Mouse (Mus musculus): ENCODE results near the gene Ccdc8. TPM values are rescaled to one million over a fixed set of nuclear protein-coding genes. Genes with fewer than 3 reads are reported as not detected.
A peak's percentile ranks its signal among the peaks of the same experiment; 100 is the strongest.

The Ccdc8 gene
- polyA plus RNA-seq, 1 experiment from 2014 or later = 4.5 TPM

DNA sequence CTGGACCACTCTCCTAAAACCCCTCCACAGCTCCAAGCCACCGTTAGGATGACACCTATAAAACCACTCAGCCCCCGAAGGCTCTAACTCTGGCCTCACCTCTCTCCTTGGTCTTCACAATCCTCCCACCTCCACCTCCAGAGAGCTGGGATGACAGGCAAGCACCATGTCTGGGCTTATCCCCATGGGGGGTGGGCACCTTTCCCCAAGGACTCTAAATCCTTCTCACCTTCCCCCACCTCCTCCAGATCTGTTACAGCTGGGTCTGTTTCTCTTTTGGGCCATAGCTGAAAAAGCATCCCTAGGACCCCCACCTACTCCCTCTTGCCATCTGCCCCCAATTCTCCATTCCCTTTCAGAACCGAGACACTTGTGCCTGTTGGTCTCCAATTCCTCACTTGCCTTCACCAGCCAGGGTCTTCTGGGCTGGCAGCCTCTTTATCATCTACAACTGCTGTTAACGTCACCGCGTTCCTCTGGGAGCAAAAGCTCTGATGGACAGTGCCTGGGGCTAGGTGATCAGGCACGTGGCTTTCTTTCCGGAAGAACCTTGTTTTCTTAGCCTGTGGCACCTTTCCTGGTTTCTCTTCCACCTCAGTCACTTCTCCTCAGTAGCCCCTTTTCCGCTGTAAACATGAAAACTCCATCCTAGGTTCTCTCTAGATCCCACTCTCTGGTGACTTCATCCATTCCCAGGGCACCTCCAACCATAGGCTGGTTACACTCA lies 33.6 kb downstream of the Ccdc8 start:
- DNase-seq (no peak), ATAC-seq (ENCODE audit: low FRiP score, low TSS enrichment) (no peak)
- H3K4me1 ChIP-seq (ENCODE audit: control insufficient read depth, insufficient read depth, low read length) = peaks cover 9% of the 10 kb centered on the region
- H3K36me3 ChIP-seq (ENCODE audit: control insufficient read depth, insufficient read depth, low read length) = peaks cover 32% of the 10 kb centered on the region
- no peak overlapping the region; the same call in 1 of the 2 replicates for H3K9ac ChIP-seq (replicated peaks; ENCODE audit: low read length)
- H3K4me3 ChIP-seq (replicated peaks; ENCODE audit: low read depth, low read length) = peak overlapping the region; percentile 84
- 85% methylated on average over 9 of the region's 9 CpGs for WGBS
- H3K4me2 ChIP-seq (ENCODE audit: low read length) = peak overlapping the region; percentile 59
- H3K9me3 ChIP-seq (ENCODE audit: control insufficient read depth, low read length) = no peaks in the 10 kb centered on the region
- H3K27me3 ChIP-seq (ENCODE audit: control insufficient read depth, insufficient read depth, low read length) = no peaks in the 10 kb centered on the region
- no peak overlapping the region for H3K27ac ChIP-seq (replicated peaks; ENCODE audit: low read depth, low read length)

- peak overlapping the region; percentile 72 for H3K9ac ChIP-seq (replicated peaks; ENCODE audit: low read length)
- 11% methylated on average over 24 of the region's 24 CpGs for WGBS
- H3K4me2 ChIP-seq (ENCODE audit: low read length) = peak overlapping the region; percentile 59
- H3K9me3 ChIP-seq (ENCODE audit: control insufficient read depth, low read length) = no peaks in the 10 kb centered on the region
- peak; percentile 67; the same call in 1 of the 2 replicates for ATAC-seq (ENCODE audit: low FRiP score, low TSS enrichment)
- 0 out of 2 replicates have a peak overlapping the region, but pooled peaks have one; percentile 60 for H3K27ac ChIP-seq (replicated peaks; ENCODE audit: low read depth, low read length)
- peaks cover 9% of the 10 kb centered on the region for H3K4me1 ChIP-seq (ENCODE audit: control insufficient read depth, insufficient read depth, low read length)
- H3K36me3 ChIP-seq (ENCODE audit: control insufficient read depth, insufficient read depth, low read length) = peaks cover 23% of the 10 kb centered on the region
- DNase-seq = peak; percentile 77
- H3K4me3 ChIP-seq (replicated peaks; ENCODE audit: low read depth, low read length) = peak overlapping the region; percentile 84
- H3K27me3 ChIP-seq (ENCODE audit: control insufficient read depth, insufficient read depth, low read length) = no peaks in the 10 kb centered on the region
Observed at GRCm38 (mm10) chr7:17026710-17027587, 34.4 kb downstream of the Ccdc8 start.

GRCm38 (mm10) chr7:17027588-17028343 lies 35.3 kb downstream of the Ccdc8 start, which contains the start of gene Ppp5c:
Gene Ppp5c (minus strand): TSS chr7:17027924.
- peak within 1 kb of the TSS; percentile 72 for H3K9ac ChIP-seq (replicated peaks; ENCODE audit: low read length)
- under 1% methylated on average over 56 of the region's 58 CpGs for WGBS
- peak within 1 kb of the TSS; percentile 60 for H3K27ac ChIP-seq (replicated peaks; ENCODE audit: low read depth, low read length)
- peak within 1 kb of the TSS; percentile 59 for H3K4me2 ChIP-seq (ENCODE audit: low read length)
- H3K36me3 ChIP-seq (ENCODE audit: control insufficient read depth, insufficient read depth, low read length) = peaks cover 15% of the 10 kb centered on the region
- ATAC-seq (ENCODE audit: low FRiP score, low TSS enrichment) (peak; percentile 89), DNase-seq (peak; percentile 94)
- H3K27me3 ChIP-seq (ENCODE audit: control insufficient read depth, insufficient read depth, low read length) = no peaks in the 10 kb centered on the region
- H3K4me3 ChIP-seq (replicated peaks; ENCODE audit: low read depth, low read length) = peak within 1 kb of the TSS; percentile 84
- peaks cover 9% of the 10 kb centered on the region for H3K4me1 ChIP-seq (ENCODE audit: control insufficient read depth, insufficient read depth, low read length)
- H3K9me3 ChIP-seq (ENCODE audit: control insufficient read depth, low read length) = no peaks in the 10 kb centered on the region

GRCm38 (mm10) chr7:17028923-17029322 lies 36.4 kb downstream of the Ccdc8 start:
- ATAC-seq (ENCODE audit: low FRiP score, low TSS enrichment) (no peak), DNase-seq (no peak)
- no peaks in the 10 kb centered on the region for H3K27me3 ChIP-seq (ENCODE audit: control insufficient read depth, insufficient read depth, low read length)
- no peaks in the 10 kb centered on the region for H3K9me3 ChIP-seq (ENCODE audit: control insufficient read depth, low read length)
- no peak overlapping the region for H3K9ac ChIP-seq (replicated peaks; ENCODE audit: low read length)
- H3K27ac ChIP-seq (replicated peaks; ENCODE audit: low read depth, low read length) = no peak overlapping the region
- H3K4me2 ChIP-seq (ENCODE audit: low read length) = no peak overlapping the region
- peaks cover 9% of the 10 kb centered on the region for H3K4me1 ChIP-seq (ENCODE audit: control insufficient read depth, insufficient read depth, low read length)
- no peak overlapping the region for H3K4me3 ChIP-seq (replicated peaks; ENCODE audit: low read depth, low read length)
- H3K36me3 ChIP-seq (ENCODE audit: control insufficient read depth, insufficient read depth, low read length) = peaks cover 3% of the 10 kb centered on the region; the same call in 1 of the 2 replicates
- 79% methylated on average over 7 of the region's 7 CpGs for WGBS

DNA sequence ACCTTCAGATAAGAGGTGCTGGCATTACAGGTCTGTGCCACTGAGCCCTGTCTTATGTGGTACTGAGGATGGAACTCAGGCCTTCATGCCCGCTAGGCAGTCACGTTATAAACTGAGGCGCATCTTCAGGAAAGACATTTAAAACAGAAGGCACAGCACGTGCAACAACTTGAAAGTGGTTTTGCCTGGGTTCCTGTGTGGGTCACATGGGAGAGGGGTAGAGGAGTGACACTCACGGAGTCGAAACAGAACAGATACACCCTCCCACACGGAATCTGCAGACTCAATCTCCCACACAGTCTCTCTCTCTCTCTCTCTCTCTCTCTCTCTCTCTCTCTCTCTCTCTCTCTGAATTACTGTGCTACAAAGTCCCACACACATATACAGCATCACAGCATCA lies 37.7 kb downstream of the Ccdc8 start:
- ATAC-seq (ENCODE audit: low FRiP score, low TSS enrichment) = no peak

GRCm38 (mm10) chr7:17038018-17038695 lies 45.6 kb downstream of the Ccdc8 start:
- H3K9me3 ChIP-seq (ENCODE audit: control insufficient read depth, low read length) = no peaks in the 10 kb centered on the region
- H3K4me1 ChIP-seq (ENCODE audit: control insufficient read depth, insufficient read depth, low read length) = no peaks in the 10 kb centered on the region
- H3K27me3 ChIP-seq (ENCODE audit: control insufficient read depth, insufficient read depth, low read length) = no peaks in the 10 kb centered on the region
- no peak overlapping the region for H3K4me2 ChIP-seq (ENCODE audit: low read length)
- DNase-seq (peak; percentile 39), ATAC-seq (ENCODE audit: low FRiP score, low TSS enrichment) (no peak)
- no peak overlapping the region for H3K27ac ChIP-seq (replicated peaks; ENCODE audit: low read depth, low read length)
- no peak overlapping the region for H3K9ac ChIP-seq (replicated peaks; ENCODE audit: low read length)
- H3K36me3 ChIP-seq (ENCODE audit: control insufficient read depth, insufficient read depth, low read length) = no peaks in the 10 kb centered on the region
- WGBS = 16% methylated on average over 9 of the region's 9 CpGs
- no peak overlapping the region for H3K4me3 ChIP-seq (replicated peaks; ENCODE audit: low read depth, low read length)

More for the DNA sequence above, 37.7 kb downstream of the Ccdc8 start:
- H3K9me3 ChIP-seq (ENCODE audit: control insufficient read depth, low read length) = no peaks in the 10 kb centered on the region
- H3K4me2 ChIP-seq (ENCODE audit: low read length) = no peak overlapping the region
- no peaks in the 10 kb centered on the region for H3K27me3 ChIP-seq (ENCODE audit: control insufficient read depth, insufficient read depth, low read length)
- H3K4me3 ChIP-seq (replicated peaks; ENCODE audit: low read depth, low read length) = no peak overlapping the region
- H3K4me1 ChIP-seq (ENCODE audit: control insufficient read depth, insufficient read depth, low read length) = peaks cover 9% of the 10 kb centered on the region
- WGBS = 79% methylated on average over 7 of the region's 7 CpGs
- no peak overlapping the region for H3K9ac ChIP-seq (replicated peaks; ENCODE audit: low read length)
- DNase-seq = no peak
- no peaks in the 10 kb centered on the region for H3K36me3 ChIP-seq (ENCODE audit: control insufficient read depth, insufficient read depth, low read length)
- H3K27ac ChIP-seq (replicated peaks; ENCODE audit: low read depth, low read length) = no peak overlapping the region

DNA sequence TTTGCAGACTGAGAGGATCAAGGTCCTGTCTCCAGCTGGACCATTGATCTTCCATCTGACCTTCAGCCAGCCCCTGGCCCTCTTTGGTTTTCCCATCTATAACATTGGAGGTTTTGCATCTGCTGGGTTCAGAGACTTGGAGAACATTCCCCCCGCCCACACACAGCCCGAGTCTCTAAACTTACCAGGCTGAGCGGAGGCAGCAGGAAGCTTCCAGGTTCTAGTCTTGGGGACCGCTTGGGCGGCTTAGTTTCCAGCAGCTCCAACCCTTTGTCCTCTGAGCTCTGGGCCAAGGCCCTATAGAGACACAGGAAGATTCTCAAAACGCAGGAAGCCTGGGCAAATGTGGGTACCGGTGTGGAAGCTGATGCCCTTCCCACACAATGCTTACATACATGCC lies 46.9 kb downstream of the Ccdc8 start:
- Histone ChIP-seq H3K4me3 (replicated peaks; ENCODE audit: low read depth, low read length) (no peak overlapping the region), H3K9ac (replicated peaks; ENCODE audit: low read length) (no peak overlapping the region), H3K27ac (replicated peaks; ENCODE audit: low read depth, low read length) (no peak overlapping the region), H3K27me3 (ENCODE audit: control insufficient read depth, insufficient read depth, low read length) (no peaks in the 10 kb centered on the region), H3K9me3 (ENCODE audit: control insufficient read depth, low read length) (no peaks in the 10 kb centered on the region), H3K4me1 (ENCODE audit: control insufficient read depth, insufficient read depth, low read length) (no peaks in the 10 kb centered on the region), H3K36me3 (ENCODE audit: control insufficient read depth, insufficient read depth, low read length) (no peaks in the 10 kb centered on the region), H3K4me2 (ENCODE audit: low read length) (no peak overlapping the region)
- no peak for DNase-seq
- ATAC-seq (ENCODE audit: low FRiP score, low TSS enrichment) = no peak
- WGBS = 96% methylated on average over 7 of the region's 7 CpGs

DNA sequence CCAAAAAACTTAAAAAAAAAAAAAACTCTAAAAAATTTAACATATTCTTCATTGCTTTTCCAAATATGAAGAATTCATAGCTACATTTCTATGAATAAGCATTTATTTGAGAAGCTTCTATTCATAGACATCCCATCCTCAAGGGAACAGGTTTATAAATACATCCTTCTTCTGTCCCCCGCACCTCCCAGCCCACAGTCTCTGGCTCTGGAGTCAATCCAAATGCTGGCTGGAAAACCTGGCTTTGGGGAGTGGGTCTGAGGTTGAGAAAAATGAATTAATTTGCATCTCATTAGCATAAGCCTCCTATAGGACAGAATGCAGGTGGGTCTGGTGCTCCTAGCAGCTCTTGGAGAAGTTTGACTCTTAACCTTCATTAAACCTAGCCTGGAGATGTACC lies 53.2 kb downstream of the Ccdc8 start:
- H3K27me3 ChIP-seq (ENCODE audit: control insufficient read depth, insufficient read depth, low read length) = no peaks in the 10 kb centered on the region
- DNase-seq (peak; percentile 25), ATAC-seq (ENCODE audit: low FRiP score, low TSS enrichment) (no peak)
- H3K9me3 ChIP-seq (ENCODE audit: control insufficient read depth, low read length) = no peaks in the 10 kb centered on the region
- H3K9ac ChIP-seq (replicated peaks; ENCODE audit: low read length) = no peak overlapping the region
- H3K36me3 ChIP-seq (ENCODE audit: control insufficient read depth, insufficient read depth, low read length) = no peaks in the 10 kb centered on the region
- no peak overlapping the region for H3K27ac ChIP-seq (replicated peaks; ENCODE audit: low read depth, low read length)
- WGBS = 68% methylated on average over 1 of the region's 1 CpGs
- no peak overlapping the region for H3K4me2 ChIP-seq (ENCODE audit: low read length)
- no peak overlapping the region for H3K4me3 ChIP-seq (replicated peaks; ENCODE audit: low read depth, low read length)
- H3K4me1 ChIP-seq (ENCODE audit: control insufficient read depth, insufficient read depth, low read length) = no peaks in the 10 kb centered on the region
